Mouse (Mus musculus) cortical plate, adult 2 months (tissue): ENCODE measurements around the gene Filip1l.

Experiments
- CTCF ChIP-seq: fragments of 200-500 bp; IDR thresholded peaks from 2 replicates; pipeline ENCODE4 v1.5.1; 2011; ENCODE audit warnings: mild to moderate bottlenecking, control low read depth, low read length; ENCODE audit not compliant: insufficient read depth; ENCODE audit errors: extremely low read depth
- POLR2A ChIP-seq: fragments of 200-500 bp; IDR thresholded peaks from 2 replicates; pipeline ENCODE4 v1.6.1; 2011; ENCODE audit warnings: mild to moderate bottlenecking, low read length, control low read depth; ENCODE audit not compliant: insufficient read depth; ENCODE audit errors: extremely low read depth

GRCm38 (mm10) chr16:57560185-57560584 lies 207.3 kb downstream of the Filip1l start:
- TF ChIP-seq POLR2A (no peak), CTCF (no peak)
